Mouse (Mus musculus) cerebellum, adult 2 months (tissue): ENCODE measurements around the gene Traf2.

Source experiments
- CTCF ChIP-seq: fragments of 200-500 bp; IDR thresholded peaks from 2 replicates; pipeline ENCODE4 v1.5.1; 2011; ENCODE audit warnings: low read depth, mild to moderate bottlenecking, control low read depth, low read length, moderate library complexity, borderline replicate concordance; ENCODE audit not compliant: insufficient read depth
- POLR2A ChIP-seq: fragments of 200-500 bp; IDR thresholded peaks from 2 replicates; pipeline ENCODE4 v1.6.1; 2011; ENCODE audit warnings: low read length, control low read depth, borderline replicate concordance; ENCODE audit not compliant: insufficient read depth

DNA sequence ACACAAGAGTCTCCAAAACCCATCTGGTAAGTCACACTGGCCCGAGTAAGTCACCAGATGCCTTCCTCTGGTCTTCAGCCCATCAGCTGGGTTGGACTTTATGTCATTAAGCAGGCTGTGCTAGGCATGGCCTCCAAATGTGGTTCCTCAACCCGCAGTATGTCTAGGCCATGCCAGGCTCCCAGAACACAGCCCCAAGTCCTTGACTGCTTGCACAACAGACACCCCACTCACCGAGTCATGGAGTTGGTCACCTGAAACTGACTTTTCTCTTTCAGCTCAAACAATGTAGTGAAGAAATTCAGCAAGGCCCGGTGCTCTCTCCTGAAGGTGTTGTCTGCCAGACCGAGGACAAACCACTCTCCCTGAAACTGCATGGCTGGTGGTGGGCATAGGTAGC is 53.8 kb downstream of the Traf2 start:
- TF ChIP-seq CTCF, result no peak
- TF ChIP-seq POLR2A, result no peak
